Mouse (Mus musculus) kidney, adult 8-10 months (tissue): ENCODE measurements around the gene Dlg2.

Experiments
- DNase-seq, 2 experiments: peaks; one replicate each; pipeline ENCODE4 v3.0.0; 2022

The Dlg2 gene

GRCm38 (mm10) chr7:90476313-90477245 is at the start of gene Dlg2:
TSS of gene Dlg2 (plus strand) at chr7:90476672.
- peak in 1 of 2 experiments; percentile 48 for DNase-seq

DNA sequence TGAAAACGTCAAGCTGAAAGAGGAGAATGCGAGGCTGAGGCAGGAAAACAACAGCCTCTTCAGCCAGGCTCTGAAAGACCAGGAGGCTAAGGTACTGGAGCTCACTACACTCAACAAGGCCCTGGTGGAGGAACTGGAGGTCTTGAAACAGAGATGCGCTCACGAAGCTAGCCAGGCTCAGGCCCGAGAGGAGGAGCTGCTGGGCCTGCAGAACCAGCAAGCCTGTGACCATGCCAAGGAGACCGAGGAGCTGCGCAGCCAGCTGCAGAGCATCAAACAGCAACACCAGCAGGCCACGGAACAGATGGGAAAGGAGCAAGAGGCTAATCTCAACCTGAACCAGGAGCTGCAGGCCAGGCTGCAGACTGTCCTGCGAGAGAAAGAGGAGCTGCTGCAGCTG is 49.5 kb upstream of the Dlg2 start:
- DNase-seq, result no peak

DNA sequence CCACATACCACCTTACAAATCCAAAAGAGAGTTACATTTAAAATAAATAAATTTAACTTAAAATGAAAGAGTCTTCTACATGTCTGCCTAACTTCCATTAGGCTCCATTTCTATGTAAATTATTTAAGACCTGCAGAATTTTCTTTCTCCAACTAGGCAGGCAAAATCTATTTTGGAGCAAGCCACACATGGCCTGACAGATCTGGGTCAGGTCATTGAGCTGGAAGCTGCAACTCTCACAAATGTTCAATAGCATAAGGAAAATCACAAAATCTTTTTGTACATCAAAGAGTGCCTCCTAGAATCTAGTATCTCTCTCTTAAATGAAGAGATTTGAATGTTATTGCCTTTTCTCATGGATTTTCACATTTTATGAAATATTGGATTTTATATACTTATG is 44.3 kb upstream of the Dlg2 start:
- DNase-seq, result no peak

- no peak for DNase-seq
Observed at GRCm38 (mm10) chr7:90440044-90440443, 36.4 kb upstream of the Dlg2 start.

GRCm38 (mm10) chr7:90442070-90442469 is 34.4 kb upstream of the Dlg2 start:
- peak in 1 of 2 experiments; percentile 15 for DNase-seq

GRCm38 (mm10) chr7:90442518-90443080 is 33.9 kb upstream of the Dlg2 start, which contains the start of gene Crebzf:
TSS of gene Crebzf (plus strand) at chr7:90442729.
- peak; percentile 97 to 98 for DNase-seq

GRCm38 (mm10) chr7:90443101-90444091 is 33.1 kb upstream of the Dlg2 start:
- peak; percentile 58 to 61 for DNase-seq

GRCm38 (mm10) chr7:90444206-90444605 is 32.3 kb upstream of the Dlg2 start:
- DNase-seq, result no peak

DNA sequence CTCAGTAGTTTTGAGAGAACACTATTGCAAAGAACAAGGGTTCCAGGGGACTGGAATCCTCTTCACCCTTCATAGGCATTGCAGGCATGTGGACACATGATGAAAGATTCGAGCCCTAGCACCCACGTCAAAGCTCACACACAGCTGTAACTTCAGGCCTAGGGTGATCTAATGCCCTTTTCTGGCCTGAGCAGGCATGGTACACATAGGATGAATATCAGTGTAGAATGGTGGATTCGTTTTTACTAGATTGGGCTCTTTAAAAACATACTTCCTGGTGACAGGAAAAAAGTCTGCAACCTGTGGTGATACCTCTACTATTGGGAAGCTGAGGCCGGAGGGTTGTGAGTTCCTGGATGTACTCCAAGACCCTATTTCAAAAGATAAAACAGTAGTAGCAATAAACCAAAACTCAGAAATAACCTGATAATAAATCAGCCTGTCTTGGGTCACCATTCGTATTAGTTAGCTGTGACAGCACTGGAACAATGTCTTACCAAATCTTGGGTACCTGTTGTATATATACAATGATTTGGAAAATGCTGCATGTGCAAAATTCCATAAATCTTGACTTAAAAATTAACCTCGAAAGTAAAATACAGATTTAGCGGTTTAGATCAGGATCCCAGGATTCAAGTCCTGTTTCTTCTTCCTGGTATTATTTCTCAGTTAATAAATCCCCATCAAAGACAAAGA is 20.2 kb upstream of the Dlg2 start:
- DNase-seq, result no peak

DNA sequence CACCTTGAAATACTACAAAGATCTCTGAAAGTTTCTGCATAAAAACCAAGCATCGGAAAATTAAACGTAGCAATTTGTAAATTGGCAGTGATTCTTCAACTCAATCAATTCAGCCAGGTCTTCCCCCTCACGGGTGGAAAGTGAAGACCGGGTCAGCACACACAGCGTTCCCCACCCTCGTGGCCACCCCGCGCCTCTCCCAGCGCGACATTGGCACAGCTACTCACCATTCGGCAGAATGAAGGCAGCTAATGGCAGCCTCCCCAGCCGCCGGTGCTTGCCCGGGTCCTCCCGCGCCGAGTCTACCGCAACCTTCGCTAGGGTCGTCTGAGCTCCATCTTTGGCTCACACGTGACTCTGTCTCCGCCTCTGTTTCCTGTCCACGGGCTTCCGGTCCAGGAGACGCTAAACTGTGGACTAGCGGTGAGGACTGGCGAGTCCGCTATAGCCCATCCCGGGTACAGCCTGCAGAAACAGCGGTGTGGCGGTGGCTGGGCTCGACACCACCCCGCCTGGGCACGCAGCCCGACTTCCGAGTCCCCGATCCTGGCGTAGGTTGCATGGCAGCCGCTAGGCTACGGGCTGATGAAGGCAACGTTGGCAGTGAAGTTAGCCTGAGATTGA is 19.5 kb upstream of the Dlg2 start, which contains the start of gene Tmem126a:
Gene Tmem126a, minus strand, starts transcription at position 385 of the 624 bp plus-strand sequence.
- peak; percentile 86 to 89 for DNase-seq

- DNase-seq, result no peak
Observed at GRCm38 (mm10) chr7:90457517-90457916, 19.0 kb upstream of the Dlg2 start.

DNA sequence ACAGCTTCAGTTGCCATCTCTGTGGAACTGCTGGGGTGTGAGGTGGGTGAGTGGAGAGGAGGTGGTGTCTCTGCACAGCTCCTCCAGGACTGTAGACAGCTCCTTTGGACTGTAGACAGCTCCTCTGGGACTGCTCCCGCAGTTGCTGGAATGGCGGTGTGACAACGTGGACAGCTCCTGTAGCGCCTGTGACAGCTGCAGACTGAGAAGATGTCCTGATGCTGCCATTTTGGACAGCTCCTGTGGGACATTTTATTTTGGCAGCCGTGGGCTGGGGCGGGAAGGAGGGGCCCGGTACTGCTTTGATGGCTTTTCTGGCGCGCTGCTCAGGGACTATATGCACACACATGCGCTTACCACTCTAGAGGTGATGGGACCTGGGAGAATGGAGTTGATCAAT is 16.1 kb upstream of the Dlg2 start:
- DNase-seq, result no peak

GRCm38 (mm10) chr7:90460930-90461329 is 15.5 kb upstream of the Dlg2 start:
- peak; percentile 19 to 47 for DNase-seq

DNA sequence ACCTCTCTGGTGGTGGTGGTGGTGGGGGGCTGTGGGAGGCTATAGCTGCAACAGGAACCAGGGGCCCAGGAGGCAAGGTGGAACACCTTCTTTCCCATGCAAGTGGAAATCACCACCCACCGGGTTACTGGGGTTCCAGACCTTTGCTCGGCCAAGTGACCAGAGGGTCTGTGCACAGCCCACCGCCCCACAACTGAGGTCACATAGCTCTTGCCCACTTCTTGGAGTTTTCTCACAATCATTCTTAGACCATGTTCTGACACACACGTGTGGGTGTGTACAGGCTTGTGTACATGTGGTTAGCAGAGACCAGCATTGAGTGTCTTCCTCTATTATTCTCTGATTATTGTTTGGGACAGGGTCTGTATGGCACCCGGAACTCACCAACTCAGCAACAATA is 15.0 kb upstream of the Dlg2 start:
- DNase-seq, result no peak

DNA sequence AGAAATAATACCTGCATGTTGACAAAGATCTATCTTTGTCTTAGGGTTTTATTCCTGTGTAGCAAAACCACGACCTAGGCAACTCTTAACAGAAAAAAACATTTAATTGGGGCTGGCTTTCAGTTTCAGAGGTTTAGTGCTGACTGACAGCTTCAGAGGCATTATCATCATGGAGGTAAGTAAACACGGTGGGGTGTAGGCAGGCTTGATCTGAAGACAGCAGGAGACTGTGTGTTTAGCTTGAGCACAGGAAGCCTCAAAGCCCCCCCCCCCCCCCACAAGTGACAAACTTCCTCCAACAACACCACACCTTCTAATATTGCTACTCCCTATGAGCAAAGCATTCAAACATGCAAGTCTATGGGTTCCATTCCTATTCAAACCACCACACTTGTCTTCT is 3.0 kb upstream of the Dlg2 start:
- DNase-seq, result no peak

- peak; percentile 100 for DNase-seq
Observed at GRCm38 (mm10) chr7:90475793-90476312, 619 bp upstream of the Dlg2 start, which contains the start of gene Tmem126b. TSS of gene Tmem126b (minus strand) at chr7:90476001.

DNA sequence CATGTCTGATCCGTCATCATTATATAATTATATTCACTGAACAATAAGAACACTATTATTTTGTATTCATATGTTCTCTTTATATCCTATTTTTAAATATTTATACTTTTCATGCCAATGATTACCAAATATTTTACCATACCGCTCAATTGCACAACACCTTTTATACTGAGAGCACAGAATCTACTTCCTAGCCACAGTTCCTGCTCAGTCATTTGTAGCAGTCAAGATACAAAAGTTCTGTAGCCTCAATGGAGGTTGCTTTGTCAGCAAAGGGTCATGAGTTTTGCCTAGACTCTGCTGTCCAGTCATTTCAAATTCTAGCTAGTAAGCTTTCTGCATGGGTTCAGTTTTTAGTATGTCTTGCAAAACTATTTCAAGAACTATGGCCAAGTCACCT is 6.1 kb downstream of the Dlg2 start:
- DNase-seq, result no peak

GRCm38 (mm10) chr7:90508124-90508523 is 31.7 kb downstream of the Dlg2 start:
- DNase-seq, result no peak

- no peak for DNase-seq
Observed at GRCm38 (mm10) chr7:90512293-90512692, 35.8 kb downstream of the Dlg2 start.

GRCm38 (mm10) chr7:90539481-90540402 is 63.3 kb downstream of the Dlg2 start:
- DNase-seq, result no peak
